Mouse (Mus musculus) limb, embryonic 10.5 days (tissue): ENCODE data around the gene Dst. TPM values are rescaled to one million over a fixed set of nuclear protein-coding genes. Genes with fewer than 3 reads are reported as not detected.
A peak's percentile ranks its signal among the peaks of the same experiment; 100 is the strongest.

Experiments used
- DNase-seq: peaks from one replicate; pipeline ENCODE4 v3.0.0-alpha.2; 2017; ENCODE audit warnings: low spot score
- H3K27ac ChIP-seq: fragments of 300-500 bp; sonication (generic); 2 replicates; pipeline ENCODE4 v1.5.1; 2016; ENCODE audit warnings: mild to moderate bottlenecking
- H3K27me3 ChIP-seq: fragments of 300-500 bp; sonication (generic); 2 replicates; pipeline ENCODE4 v1.6.1; 2016; ENCODE audit warnings: low read depth, mild to moderate bottlenecking; ENCODE audit not compliant: poor library complexity, severe bottlenecking
- H3K36me3 ChIP-seq: fragments of 300-500 bp; sonication (generic); 2 replicates; pipeline ENCODE4 v1.6.1; 2016; ENCODE audit warnings: mild to moderate bottlenecking, moderate library complexity
- H3K4me1 ChIP-seq: fragments of 300-500 bp; sonication (generic); 2 replicates; pipeline ENCODE4 v1.6.1; 2016
- H3K4me3 ChIP-seq: fragments of 300-500 bp; sonication (generic); 2 replicates; pipeline ENCODE4 v1.5.1; 2016; ENCODE audit warnings: mild to moderate bottlenecking, moderate library complexity
- H3K9me3 ChIP-seq: fragments of 300-500 bp; sonication (generic); replicated peaks from 2 replicates; pipeline ENCODE4 v1.6.1; 2016; ENCODE audit warnings: mild to moderate bottlenecking
- WGBS: fragments of 180-500 bp; shearing (Covaris S2); methylation state at CpG from one replicate; pipeline ENCODE4 v1.1.7; 2016; 5-methylcytosine and 5-hydroxymethylcytosine counted together
- polyA plus RNA-seq: library from polyadenylated mRNA; unstranded; fragments of >200 nt; fragmentation: Nextera tagmentation; extraction: Ambion mirVana; gene quantifications from 2 replicates; pipeline ENCODE4 v1.2.1, GENCODE M21; 2016

Gene Dst
- polyA plus RNA-seq, 1 experiment from 2014 or later: 9.7 TPM

GRCm38 (mm10) chr1:33965824-33966223 is 57.8 kb downstream of the Dst start:
- Histone ChIP-seq H3K4me3 (no peak overlapping the region), H3K4me1 (peaks cover 18% of the 10 kb centered on the region), H3K27me3 (no peaks in the 10 kb centered on the region), H3K27ac (no peak overlapping the region), H3K36me3 (no peaks in the 10 kb centered on the region), H3K9me3 (no peaks in the 10 kb centered on the region)
- DNase-seq: no peak
- WGBS: 87% methylated on average over 4 of the region's 4 CpGs

GRCm38 (mm10) chr1:33966328-33966727 is 58.3 kb downstream of the Dst start:
- H3K4me3 ChIP-seq: no peak overlapping the region

GRCm38 (mm10) chr1:33967206-33967605 is 59.2 kb downstream of the Dst start:
- WGBS: 91% methylated on average over 4 of the region's 4 CpGs
- Histone ChIP-seq H3K4me3 (no peak overlapping the region), H3K36me3 (no peaks in the 10 kb centered on the region), H3K27me3 (no peaks in the 10 kb centered on the region), H3K27ac (no peak overlapping the region), H3K9me3 (no peaks in the 10 kb centered on the region), H3K4me1 (peaks cover 18% of the 10 kb centered on the region)
- no peak for DNase-seq

More at GRCm38 (mm10) chr1:33966328-33966727, 58.3 kb downstream of the Dst start:
- WGBS: 38% methylated on average over 6 of the region's 6 CpGs
- no peaks in the 10 kb centered on the region for H3K27me3 ChIP-seq
- no peaks in the 10 kb centered on the region for H3K9me3 ChIP-seq
- H3K36me3 ChIP-seq: no peaks in the 10 kb centered on the region
- H3K4me1 ChIP-seq: peaks cover 18% of the 10 kb centered on the region
- DNase-seq: no peak
- no peak overlapping the region for H3K27ac ChIP-seq

- Histone ChIP-seq H3K4me3 (no peak overlapping the region), H3K4me1 (peaks cover 18% of the 10 kb centered on the region), H3K27me3 (no peaks in the 10 kb centered on the region), H3K36me3 (no peaks in the 10 kb centered on the region), H3K27ac (peak overlapping the region; percentile 20; the same call in 1 of the 2 replicates), H3K9me3 (no peaks in the 10 kb centered on the region)
- DNase-seq: no peak
- WGBS: 6% methylated on average over 2 of the region's 2 CpGs
These were observed 61.9 kb downstream of the Dst start for GRCm38 (mm10) chr1:33969910-33970309.

- Histone ChIP-seq H3K9me3 (no peaks in the 10 kb centered on the region), H3K27me3 (no peaks in the 10 kb centered on the region), H3K4me3 (no peak overlapping the region), H3K36me3 (no peaks in the 10 kb centered on the region), H3K27ac (no peak overlapping the region), H3K4me1 (peaks cover 18% of the 10 kb centered on the region)
- 88% methylated on average over 11 of the region's 11 CpGs for WGBS
- no peak for DNase-seq
These were observed 66.4 kb downstream of the Dst start for GRCm38 (mm10) chr1:33974401-33974800.

- H3K27ac ChIP-seq: no peak overlapping the region
- no peaks in the 10 kb centered on the region for H3K27me3 ChIP-seq
- no peaks in the 10 kb centered on the region for H3K9me3 ChIP-seq
- H3K4me3 ChIP-seq: no peak overlapping the region
- H3K36me3 ChIP-seq: no peaks in the 10 kb centered on the region
- DNase-seq: no peak
- peaks cover 14% of the 10 kb centered on the region for H3K4me1 ChIP-seq
- WGBS: 91% methylated on average over 4 of the region's 4 CpGs
These were observed 67.3 kb downstream of the Dst start for GRCm38 (mm10) chr1:33975333-33975732.

GRCm38 (mm10) chr1:33977832-33978231 is 69.8 kb downstream of the Dst start:
- Histone ChIP-seq H3K27me3 (no peaks in the 10 kb centered on the region), H3K27ac (no peak overlapping the region), H3K4me1 (peaks cover 11% of the 10 kb centered on the region; the same call in 1 of the 2 replicates), H3K36me3 (no peaks in the 10 kb centered on the region), H3K9me3 (no peaks in the 10 kb centered on the region), H3K4me3 (no peak overlapping the region)
- WGBS: 88% methylated on average over 6 of the region's 6 CpGs
- no peak for DNase-seq

GRCm38 (mm10) chr1:33980420-33980819 is 72.4 kb downstream of the Dst start:
- no peaks in the 10 kb centered on the region for H3K27me3 ChIP-seq
- no peak for DNase-seq
- 94% methylated on average over 12 of the region's 12 CpGs for WGBS
- H3K4me1 ChIP-seq: peaks cover 11% of the 10 kb centered on the region; the same call in 1 of the 2 replicates
- no peak overlapping the region for H3K4me3 ChIP-seq
- no peaks in the 10 kb centered on the region for H3K36me3 ChIP-seq
- no peak overlapping the region for H3K27ac ChIP-seq
- H3K9me3 ChIP-seq: no peaks in the 10 kb centered on the region

GRCm38 (mm10) chr1:33989643-33990042 is 81.6 kb downstream of the Dst start:
- Histone ChIP-seq H3K36me3 (no peaks in the 10 kb centered on the region), H3K4me3 (no peak overlapping the region), H3K4me1 (peaks cover 10% of the 10 kb centered on the region), H3K27ac (no peak overlapping the region), H3K27me3 (no peaks in the 10 kb centered on the region), H3K9me3 (no peaks in the 10 kb centered on the region)
- no peak for DNase-seq
- 88% methylated on average over 13 of the region's 13 CpGs for WGBS

- DNase-seq: no peak
- Histone ChIP-seq H3K27ac (no peak overlapping the region), H3K9me3 (no peaks in the 10 kb centered on the region), H3K27me3 (no peaks in the 10 kb centered on the region), H3K36me3 (no peaks in the 10 kb centered on the region), H3K4me1 (peaks cover 10% of the 10 kb centered on the region), H3K4me3 (no peak overlapping the region)
- WGBS: 87% methylated on average over 6 of the region's 6 CpGs
These were observed 83.0 kb downstream of the Dst start for GRCm38 (mm10) chr1:33991067-33991466.

GRCm38 (mm10) chr1:33992810-33993209 is 84.8 kb downstream of the Dst start:
- no peak for DNase-seq
- 91% methylated on average over 11 of the region's 11 CpGs for WGBS
- no peaks in the 10 kb centered on the region for H3K9me3 ChIP-seq

GRCm38 (mm10) chr1:33994201-33994600 is 86.2 kb downstream of the Dst start:
- H3K27me3 ChIP-seq: no peaks in the 10 kb centered on the region
- H3K9me3 ChIP-seq: no peaks in the 10 kb centered on the region
- H3K27ac ChIP-seq: no peak overlapping the region
- H3K4me1 ChIP-seq: peaks cover 10% of the 10 kb centered on the region
- H3K4me3 ChIP-seq: no peak overlapping the region
- no peak for DNase-seq
- WGBS: 51% methylated on average over 9 of the region's 9 CpGs
- H3K36me3 ChIP-seq: no peaks in the 10 kb centered on the region

More at GRCm38 (mm10) chr1:33992810-33993209, 84.8 kb downstream of the Dst start:
- Histone ChIP-seq H3K4me1 (peaks cover 10% of the 10 kb centered on the region), H3K36me3 (no peaks in the 10 kb centered on the region), H3K27me3 (no peaks in the 10 kb centered on the region), H3K4me3 (no peak overlapping the region), H3K27ac (no peak overlapping the region)

GRCm38 (mm10) chr1:33995386-33995785 is 87.4 kb downstream of the Dst start:
- Histone ChIP-seq H3K9me3 (no peaks in the 10 kb centered on the region), H3K36me3 (no peaks in the 10 kb centered on the region), H3K4me1 (peaks cover 10% of the 10 kb centered on the region), H3K4me3 (no peak overlapping the region), H3K27ac (no peak overlapping the region), H3K27me3 (no peaks in the 10 kb centered on the region)
- no peak for DNase-seq
- WGBS: 85% methylated on average over 6 of the region's 6 CpGs
